Mouse (Mus musculus) heart, embryonic 16.5 days (tissue): ENCODE measurements around the gene Cdkal1. TPM values are rescaled to one million over a fixed set of nuclear protein-coding genes. Genes with fewer than 3 reads are reported as not detected.

Experiments
- ATAC-seq: fragments of 200-750 bp; cut with Nextera tagmentation; replicated peaks from 2 replicates; pipeline ENCODE4 v1.8.0; 2017; ENCODE audit warnings: moderate number of reproducible peaks; ENCODE audit not compliant: insufficient read depth, low FRiP score; ENCODE audit errors: extremely low read depth
- H3K27ac ChIP-seq: fragments of 300-500 bp; sonication (generic); 2 replicates; pipeline ENCODE4 v1.5.1; 2014; ENCODE audit warnings: mild to moderate bottlenecking, low read length, control low read depth, moderate library complexity
- H3K27me3 ChIP-seq: fragments of 300-500 bp; sonication (generic); 2 replicates; pipeline ENCODE4 v1.6.1; 2014; ENCODE audit warnings: low read length, mixed read lengths; ENCODE audit not compliant: control insufficient read depth, insufficient read depth
- H3K36me3 ChIP-seq: fragments of 300-500 bp; sonication (generic); 2 replicates; pipeline ENCODE4 v1.6.1; 2014; ENCODE audit not compliant: control insufficient read depth, insufficient read depth
- H3K4me1 ChIP-seq: fragments of 300-500 bp; sonication (generic); 2 replicates; pipeline ENCODE4 v1.6.1; 2014; ENCODE audit warnings: low read length, mixed read lengths; ENCODE audit not compliant: control insufficient read depth, insufficient read depth
- H3K4me2 ChIP-seq: fragments of 300-500 bp; sonication (generic); 2 replicates; pipeline ENCODE4 v1.6.1; 2014; ENCODE audit warnings: low read depth, mild to moderate bottlenecking, control low read depth, low read length
- H3K4me3 ChIP-seq: fragments of 300-500 bp; sonication (generic); 2 replicates; pipeline ENCODE4 v1.5.1; 2014; ENCODE audit warnings: mild to moderate bottlenecking, control low read depth, low read length
- H3K9ac ChIP-seq: fragments of 300-500 bp; sonication (generic); 2 replicates; pipeline ENCODE4 v1.6.1; 2014; ENCODE audit warnings: low read length, control low read depth
- H3K9me3 ChIP-seq: fragments of 300-500 bp; sonication (generic); replicated peaks from 2 replicates; pipeline ENCODE4 v1.6.1; 2016; ENCODE audit warnings: low read length; ENCODE audit not compliant: control insufficient read depth
- WGBS: fragments of 180-500 bp; shearing (Covaris S2); extraction: QIAGEN DNeasy Blood & Tissue Kit; methylation state at CpG from one replicate; pipeline ENCODE4 v1.1.7; 2014; 5-methylcytosine and 5-hydroxymethylcytosine counted together
- polyA plus RNA-seq: library from polyadenylated mRNA; unstranded; fragments of >200 nt; fragmentation: Nextera tagmentation; extraction: Ambion mirVana; gene quantifications from 2 replicates; pipeline ENCODE4 v1.2.1, GENCODE M21; 2015

Gene Cdkal1
- polyA plus RNA-seq, 1 experiment from 2014 or later, result 27.2 TPM

DNA sequence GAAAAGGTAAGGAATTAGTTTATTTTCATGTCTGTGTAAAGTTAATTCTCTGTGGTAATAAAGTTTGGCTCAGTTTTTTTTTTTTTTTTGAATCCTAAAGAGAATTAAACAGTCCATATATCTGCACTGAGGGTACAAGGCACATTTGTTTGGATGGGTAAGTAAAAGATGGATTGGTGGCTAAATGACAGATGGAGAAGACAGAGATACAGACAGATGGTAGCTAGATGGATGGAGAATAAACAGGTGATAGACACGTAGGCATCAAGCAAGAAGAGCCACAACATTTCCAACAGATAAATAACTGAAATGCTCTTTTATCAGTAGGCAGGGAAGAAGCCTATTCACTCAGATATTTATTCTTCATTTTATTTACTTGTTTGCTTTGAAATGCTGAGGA is 381.7 kb downstream of the Cdkal1 start:
- no peaks in the 10 kb centered on the region for H3K27me3 ChIP-seq
- no peak for ATAC-seq
- H3K9me3 ChIP-seq, result no peaks in the 10 kb centered on the region
- no peak overlapping the region for H3K4me3 ChIP-seq
- WGBS, result 92% methylated on average over 1 of the region's 1 CpGs
- H3K4me2 ChIP-seq, result no peak overlapping the region
- H3K27ac ChIP-seq, result no peak overlapping the region
- H3K4me1 ChIP-seq, result peaks cover 10% of the 10 kb centered on the region; the same call in 1 of the 2 replicates
- H3K9ac ChIP-seq, result no peak overlapping the region
- no peaks in the 10 kb centered on the region for H3K36me3 ChIP-seq

DNA sequence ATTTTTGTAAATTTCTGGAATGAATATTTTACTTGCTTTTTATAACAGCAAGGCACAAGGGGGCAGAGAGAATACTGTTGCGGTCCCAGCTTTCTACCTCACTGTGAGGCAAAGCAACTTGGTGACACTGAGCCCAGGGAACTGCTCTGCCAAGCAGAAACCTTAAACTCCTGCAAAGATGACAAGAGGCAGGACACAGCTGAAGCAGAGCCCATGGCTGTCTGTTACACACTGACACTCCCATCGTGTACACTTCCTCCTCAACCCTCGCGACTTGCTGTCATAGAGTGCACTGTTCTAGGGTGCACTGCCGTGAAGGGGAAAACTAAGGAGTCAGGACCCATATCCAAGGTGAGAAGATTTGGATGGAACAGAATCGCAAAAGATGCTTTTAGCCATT is 393.2 kb downstream of the Cdkal1 start:
- Histone ChIP-seq H3K4me1 (peaks cover 6% of the 10 kb centered on the region; the same call in 1 of the 2 replicates), H3K27me3 (no peaks in the 10 kb centered on the region), H3K9me3 (no peaks in the 10 kb centered on the region), H3K9ac (no peak overlapping the region), H3K27ac (no peak overlapping the region), H3K36me3 (no peaks in the 10 kb centered on the region), H3K4me3 (no peak overlapping the region), H3K4me2 (no peak overlapping the region)
- WGBS, result 79% methylated on average over 6 of the region's 6 CpGs
- ATAC-seq, result no peak

DNA sequence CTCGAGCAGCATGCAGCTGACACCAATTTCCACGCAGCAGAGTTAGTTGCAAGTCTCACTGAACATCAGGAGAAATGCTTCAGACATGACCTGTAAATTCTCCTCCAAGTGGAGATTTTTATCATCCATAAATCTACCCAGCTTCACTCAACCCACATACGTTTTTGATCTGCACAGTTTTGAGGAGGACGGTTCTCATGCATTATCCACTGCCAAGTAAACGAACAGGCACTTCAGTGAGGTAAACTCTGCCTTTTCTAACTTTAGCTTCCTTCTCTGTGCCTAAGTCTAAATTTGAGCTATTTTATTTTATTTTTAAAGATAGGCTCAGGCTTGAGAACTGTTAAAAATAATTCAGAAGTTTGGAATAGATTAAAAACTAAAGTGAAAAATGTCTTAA is 394.7 kb downstream of the Cdkal1 start:
- Histone ChIP-seq H3K9ac (no peak overlapping the region), H3K36me3 (no peaks in the 10 kb centered on the region), H3K27ac (no peak overlapping the region), H3K27me3 (no peaks in the 10 kb centered on the region), H3K9me3 (no peaks in the 10 kb centered on the region), H3K4me3 (no peak overlapping the region), H3K4me1 (peaks cover 6% of the 10 kb centered on the region; the same call in 1 of the 2 replicates), H3K4me2 (no peak overlapping the region)
- WGBS, result 65% methylated on average over 5 of the region's 5 CpGs
- ATAC-seq, result no peak

DNA sequence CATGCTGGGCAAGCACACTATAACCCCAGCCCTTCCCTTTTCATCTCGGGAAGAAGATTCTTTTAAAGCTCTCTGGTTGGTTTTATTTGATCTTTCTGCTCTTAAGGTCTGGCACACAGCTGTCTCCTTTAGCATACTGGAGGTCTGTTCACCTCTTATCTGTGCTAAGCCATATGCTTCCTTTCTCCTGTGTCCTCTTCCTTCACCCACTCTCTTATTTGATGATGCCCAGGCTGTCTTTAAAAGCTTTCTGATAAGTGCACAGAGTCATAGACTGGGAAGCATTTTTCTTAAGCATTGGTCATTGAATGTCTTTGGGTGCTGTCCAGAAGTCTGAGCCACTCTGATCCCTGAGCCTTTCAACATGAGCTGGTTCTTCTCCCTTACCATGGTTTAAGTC is 397.1 kb downstream of the Cdkal1 start:
- Histone ChIP-seq H3K36me3 (no peaks in the 10 kb centered on the region), H3K4me1 (peaks cover 6% of the 10 kb centered on the region; the same call in 1 of the 2 replicates), H3K4me3 (no peak overlapping the region), H3K9me3 (no peaks in the 10 kb centered on the region), H3K4me2 (no peak overlapping the region), H3K27me3 (no peaks in the 10 kb centered on the region), H3K9ac (no peak overlapping the region), H3K27ac (no peak overlapping the region)
- 23% methylated on average over 1 of the region's 1 CpGs for WGBS
- no peak for ATAC-seq

DNA sequence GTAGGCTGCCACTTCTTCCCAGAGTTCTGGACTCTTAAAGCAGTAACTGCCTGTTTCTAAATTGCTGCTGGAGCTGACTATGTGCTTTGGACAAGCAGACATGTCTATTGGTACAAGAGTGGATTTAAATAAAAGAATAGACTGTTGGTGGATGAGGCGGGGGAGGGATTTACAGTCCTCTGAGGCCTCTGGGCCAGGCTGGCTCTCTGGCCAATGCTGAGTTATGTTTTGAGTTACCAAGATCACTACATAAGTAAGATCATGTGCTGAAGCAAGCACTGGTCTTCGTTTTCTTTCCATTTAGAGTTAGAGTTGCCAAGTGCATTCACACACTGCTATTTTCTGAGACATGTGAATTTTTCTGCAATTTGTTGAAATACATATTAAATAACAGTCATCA is 418.4 kb downstream of the Cdkal1 start:
- H3K4me1 ChIP-seq, result peaks cover 5% of the 10 kb centered on the region; the same call in 1 of the 2 replicates
- no peak overlapping the region for H3K4me3 ChIP-seq
- no peak overlapping the region for H3K9ac ChIP-seq
- no peaks in the 10 kb centered on the region for H3K9me3 ChIP-seq
- H3K27ac ChIP-seq, result no peak overlapping the region
- ATAC-seq, result no peak
- 87% methylated on average over 2 of the region's 2 CpGs for WGBS
- no peaks in the 10 kb centered on the region for H3K36me3 ChIP-seq
- H3K27me3 ChIP-seq, result no peaks in the 10 kb centered on the region
- no peak overlapping the region for H3K4me2 ChIP-seq

DNA sequence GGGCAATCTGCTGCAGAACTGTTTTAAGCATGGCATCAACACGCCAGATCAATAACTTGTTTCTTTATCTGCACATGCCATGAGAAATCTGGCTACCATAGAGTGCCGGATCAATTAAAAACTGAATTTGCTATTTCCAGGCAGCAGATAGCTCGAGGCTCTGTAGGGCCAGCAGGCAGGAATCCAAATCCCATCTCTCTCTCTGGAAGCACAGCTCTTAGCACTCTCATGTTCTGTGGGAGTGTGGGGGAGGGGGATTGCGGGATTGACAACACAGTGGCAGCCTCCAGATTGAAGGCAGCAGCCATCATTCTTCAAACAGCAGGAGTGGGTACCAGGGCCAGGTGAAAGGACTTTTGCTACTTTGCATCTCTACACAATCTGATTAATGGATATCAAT is 420.7 kb downstream of the Cdkal1 start:
- Histone ChIP-seq H3K9ac (no peak overlapping the region), H3K36me3 (no peaks in the 10 kb centered on the region), H3K27ac (no peak overlapping the region), H3K4me3 (no peak overlapping the region), H3K27me3 (no peaks in the 10 kb centered on the region), H3K9me3 (no peaks in the 10 kb centered on the region), H3K4me2 (no peak overlapping the region), H3K4me1 (peaks cover 5% of the 10 kb centered on the region; the same call in 1 of the 2 replicates)
- no peak for ATAC-seq
- WGBS, result 49% methylated on average over 4 of the region's 4 CpGs

DNA sequence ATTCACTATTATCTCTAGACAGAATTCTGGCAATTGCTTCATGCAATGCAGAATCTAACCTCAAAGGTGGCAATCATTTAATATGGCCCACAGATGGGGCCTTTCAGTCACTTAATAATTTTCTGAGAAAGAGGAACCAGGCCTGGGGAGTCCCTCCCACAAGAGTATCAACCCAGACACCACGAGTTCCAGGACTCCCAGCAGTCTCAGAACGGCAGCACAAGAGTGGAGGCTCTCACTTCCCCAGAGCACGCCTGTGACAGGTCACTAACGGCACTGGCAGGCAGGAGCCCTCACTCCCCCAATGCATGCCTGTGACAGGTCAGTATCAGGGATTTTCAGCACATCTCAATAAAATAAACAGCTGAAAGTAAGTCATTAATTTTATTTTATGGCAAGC is 424.6 kb downstream of the Cdkal1 start:
- peaks cover 5% of the 10 kb centered on the region; the same call in 1 of the 2 replicates for H3K4me1 ChIP-seq
- no peaks in the 10 kb centered on the region for H3K27me3 ChIP-seq
- no peak overlapping the region for H3K4me3 ChIP-seq
- no peaks in the 10 kb centered on the region for H3K36me3 ChIP-seq
- H3K4me2 ChIP-seq, result no peak overlapping the region
- H3K9me3 ChIP-seq, result no peaks in the 10 kb centered on the region
- no peak for ATAC-seq
- H3K27ac ChIP-seq, result no peak overlapping the region
- no peak overlapping the region for H3K9ac ChIP-seq
- WGBS, result 24% methylated on average over 4 of the region's 4 CpGs

DNA sequence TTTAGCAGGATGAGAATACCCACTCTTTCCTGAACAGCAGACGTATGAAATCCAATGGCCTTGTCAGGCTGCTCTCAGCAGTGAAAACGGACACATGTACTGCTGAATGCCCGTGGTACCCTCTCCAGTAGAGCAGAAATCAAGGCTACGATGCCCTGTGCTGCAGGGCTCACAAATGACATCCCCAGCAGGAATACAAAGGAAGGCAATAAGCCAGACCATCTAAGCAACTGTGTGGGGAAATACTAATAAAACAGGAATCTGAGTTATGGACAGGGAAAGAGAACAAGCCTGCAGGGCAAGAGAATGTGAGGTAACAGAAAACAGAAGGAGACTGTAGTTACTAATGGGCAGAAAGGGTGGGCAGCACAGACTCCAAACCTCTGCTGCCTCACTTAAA is 425.6 kb downstream of the Cdkal1 start:
- no peaks in the 10 kb centered on the region for H3K27me3 ChIP-seq
- no peak overlapping the region for H3K9ac ChIP-seq
- no peak for ATAC-seq
- no peak overlapping the region for H3K4me2 ChIP-seq
- 87% methylated on average over 4 of the region's 4 CpGs for WGBS
- no peak overlapping the region for H3K27ac ChIP-seq
- no peaks in the 10 kb centered on the region for H3K36me3 ChIP-seq
- H3K9me3 ChIP-seq, result no peaks in the 10 kb centered on the region
- peaks cover 4% of the 10 kb centered on the region; the same call in 1 of the 2 replicates for H3K4me1 ChIP-seq
- H3K4me3 ChIP-seq, result no peak overlapping the region

DNA sequence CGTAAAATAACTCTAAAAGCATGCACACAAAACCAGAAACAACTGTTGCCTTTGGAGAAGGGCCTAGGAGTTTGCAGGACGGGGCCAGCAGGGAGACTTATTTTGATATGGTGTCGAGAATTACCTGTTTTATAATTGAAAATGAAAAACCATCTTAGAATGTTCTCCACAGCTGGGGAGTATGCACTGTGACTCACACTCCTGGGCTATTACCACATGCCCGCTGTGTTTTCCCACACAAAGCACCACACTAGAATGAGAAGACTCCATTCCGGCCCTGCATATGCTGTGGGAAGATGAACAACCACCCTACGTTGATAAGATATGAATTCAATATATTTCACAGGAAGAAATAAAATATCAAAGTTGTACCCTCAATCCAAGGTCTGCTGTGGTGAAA is 426.3 kb downstream of the Cdkal1 start:
- Histone ChIP-seq H3K36me3 (no peaks in the 10 kb centered on the region), H3K27me3 (no peaks in the 10 kb centered on the region), H3K4me3 (no peak overlapping the region), H3K27ac (no peak overlapping the region), H3K9ac (no peak overlapping the region), H3K9me3 (no peaks in the 10 kb centered on the region), H3K4me2 (no peak overlapping the region), H3K4me1 (no peaks in the 10 kb centered on the region)
- no peak for ATAC-seq
- WGBS, result 83% methylated on average over 6 of the region's 6 CpGs
